Mouse (Mus musculus): ENCODE results near the gene Olfr1093. TPM values are rescaled to one million over a fixed set of nuclear protein-coding genes. Genes with fewer than 3 reads are reported as not detected.

The Olfr1093 gene
- polyA plus RNA-seq (2011; ENCODE audit: insufficient read length, low read depth, missing spikeins), result not detected in 2 replicates

GRCm38 (mm10) chr2:86782179-86782578 is at the start of gene Olfr1093:
Olfr1093 (plus strand) TSS chr2:86782479.
- Histone ChIP-seq H3K27ac (ENCODE audit: insufficient read depth, low read length) (no peak within 1 kb of the TSS), H3K4me3 (ENCODE audit: insufficient read depth, low read length) (no peak within 1 kb of the TSS), H3K4me1 (ENCODE audit: control insufficient read depth, insufficient read depth, low read length) (no peaks in the 10 kb centered on the region)
- TF ChIP-seq POLR2A (IDR thresholded peaks at IDR 0.05; ENCODE audit: low read depth, low read length) (no peak), CTCF (IDR thresholded peaks at IDR 0.05; ENCODE audit: borderline replicate concordance, insufficient read depth, low read length) (no peak)

GRCm38 (mm10) chr2:86733601-86734000 is 48.7 kb upstream of the Olfr1093 start, which contains the start of gene Olfr1089:
Olfr1089 (minus strand) TSS chr2:86733701.
- Histone ChIP-seq H3K27ac (ENCODE audit: insufficient read depth, low read length) (no peak within 1 kb of the TSS), H3K4me3 (ENCODE audit: insufficient read depth, low read length) (no peak within 1 kb of the TSS), H3K4me1 (ENCODE audit: control insufficient read depth, insufficient read depth, low read length) (no peaks in the 10 kb centered on the region)
- TF ChIP-seq POLR2A (IDR thresholded peaks at IDR 0.05; ENCODE audit: low read depth, low read length) (no peak), CTCF (IDR thresholded peaks at IDR 0.05; ENCODE audit: borderline replicate concordance, insufficient read depth, low read length) (no peak)

- TF ChIP-seq POLR2A (IDR thresholded peaks at IDR 0.05; ENCODE audit: low read depth, low read length) (no peak), CTCF (IDR thresholded peaks at IDR 0.05; ENCODE audit: borderline replicate concordance, insufficient read depth, low read length) (no peak)
- H3K4me3 ChIP-seq (ENCODE audit: insufficient read depth, low read length), result no peak within 1 kb of the TSS
- H3K4me1 ChIP-seq (ENCODE audit: control insufficient read depth, insufficient read depth, low read length), result no peaks in the 10 kb centered on the region
- no peak within 1 kb of the TSS for H3K27ac ChIP-seq (ENCODE audit: insufficient read depth, low read length)
Observed at GRCm38 (mm10) chr2:86758893-86759292, 23.4 kb upstream of the Olfr1093 start, which contains the start of gene Olfr1090. Olfr1090 (minus strand) TSS chr2:86758993.

GRCm38 (mm10) chr2:86761050-86761449 is 21.2 kb upstream of the Olfr1093 start:
- TF ChIP-seq CTCF (IDR thresholded peaks at IDR 0.05; ENCODE audit: borderline replicate concordance, insufficient read depth, low read length) (no peak), POLR2A (IDR thresholded peaks at IDR 0.05; ENCODE audit: low read depth, low read length) (no peak)
- Histone ChIP-seq H3K27ac (ENCODE audit: insufficient read depth, low read length) (no peak overlapping the region), H3K4me3 (ENCODE audit: insufficient read depth, low read length) (no peak overlapping the region), H3K4me1 (ENCODE audit: control insufficient read depth, insufficient read depth, low read length) (no peaks in the 10 kb centered on the region)

- TF ChIP-seq POLR2A (IDR thresholded peaks at IDR 0.05; ENCODE audit: low read depth, low read length) (no peak), CTCF (IDR thresholded peaks at IDR 0.05; ENCODE audit: borderline replicate concordance, insufficient read depth, low read length) (no peak)
- no peak within 1 kb of the TSS for H3K27ac ChIP-seq (ENCODE audit: insufficient read depth, low read length)
- H3K4me1 ChIP-seq (ENCODE audit: control insufficient read depth, insufficient read depth, low read length), result no peaks in the 10 kb centered on the region
- H3K4me3 ChIP-seq (ENCODE audit: insufficient read depth, low read length), result no peak within 1 kb of the TSS
Observed at GRCm38 (mm10) chr2:86809918-86810317, 27.6 kb downstream of the Olfr1093 start, which contains the start of gene Olfr141. Olfr141 (minus strand) TSS chr2:86810018.

- H3K27ac ChIP-seq (ENCODE audit: insufficient read depth, low read length), result no peak within 1 kb of the TSS
- H3K4me3 ChIP-seq (ENCODE audit: insufficient read depth, low read length), result no peak within 1 kb of the TSS
- H3K4me1 ChIP-seq (ENCODE audit: control insufficient read depth, insufficient read depth, low read length), result no peaks in the 10 kb centered on the region
- TF ChIP-seq POLR2A (IDR thresholded peaks at IDR 0.05; ENCODE audit: low read depth, low read length) (no peak), CTCF (IDR thresholded peaks at IDR 0.05; ENCODE audit: borderline replicate concordance, insufficient read depth, low read length) (no peak)
Observed at GRCm38 (mm10) chr2:86824363-86824762, 42.1 kb downstream of the Olfr1093 start, which contains the start of gene Olfr1094. Olfr1094 (plus strand) TSS chr2:86824663.

Other genes starting within 250 kb of the Olfr1093 start
- gene Olfr1079, start 240.0 kb upstream of the Olfr1093 start, polyA plus RNA-seq (2011; ENCODE audit: insufficient read length, low read depth, missing spikeins), result not detected in 2 replicates
- not detected in 2 replicates for gene Olfr1080, start 224.2 kb upstream of the Olfr1093 start, polyA plus RNA-seq (2011; ENCODE audit: insufficient read length, low read depth, missing spikeins)
- not detected in 2 replicates for gene Olfr1082, start 183.5 kb upstream of the Olfr1093 start, polyA plus RNA-seq (2011; ENCODE audit: insufficient read length, low read depth, missing spikeins)
- gene Olfr1084, start 142.8 kb upstream of the Olfr1093 start, polyA plus RNA-seq (2011; ENCODE audit: insufficient read length, low read depth, missing spikeins), result not detected in 2 replicates
- not detected in 2 replicates for gene Olfr1085, start 120.5 kb upstream of the Olfr1093 start, polyA plus RNA-seq (2011; ENCODE audit: insufficient read length, low read depth, missing spikeins)
- gene Olfr1086, start 102.4 kb upstream of the Olfr1093 start, polyA plus RNA-seq (2011; ENCODE audit: insufficient read length, low read depth, missing spikeins), result not detected in 2 replicates
- not detected in 2 replicates for gene Olfr1087, start 84.1 kb upstream of the Olfr1093 start, polyA plus RNA-seq (2011; ENCODE audit: insufficient read length, low read depth, missing spikeins)
- gene Olfr1089, start 48.8 kb upstream of the Olfr1093 start, polyA plus RNA-seq (2011; ENCODE audit: insufficient read length, low read depth, missing spikeins), result not detected in 2 replicates
- gene Olfr1090, start 23.5 kb upstream of the Olfr1093 start, polyA plus RNA-seq (2011; ENCODE audit: insufficient read length, low read depth, missing spikeins), result not detected in 2 replicates
- not detected in 2 replicates for gene Olfr141, start 27.5 kb downstream of the Olfr1093 start, polyA plus RNA-seq (2011; ENCODE audit: insufficient read length, low read depth, missing spikeins)
- not detected in 2 replicates for gene Olfr1094, start 42.2 kb downstream of the Olfr1093 start, polyA plus RNA-seq (2011; ENCODE audit: insufficient read length, low read depth, missing spikeins)
- gene Olfr1095, start 69.2 kb downstream of the Olfr1093 start, polyA plus RNA-seq (2011; ENCODE audit: insufficient read length, low read depth, missing spikeins), result not detected in 2 replicates
- not detected in 2 replicates for gene Gm13723, start 92.3 kb downstream of the Olfr1093 start, polyA plus RNA-seq (2011; ENCODE audit: insufficient read length, low read depth, missing spikeins)
- gene Olfr1097, start 109.7 kb downstream of the Olfr1093 start, polyA plus RNA-seq (2011; ENCODE audit: insufficient read length, low read depth, missing spikeins), result not detected in 2 replicates
- not detected in 2 replicates for gene Olfr1098, start 142.1 kb downstream of the Olfr1093 start, polyA plus RNA-seq (2011; ENCODE audit: insufficient read length, low read depth, missing spikeins)
- not detected in 2 replicates for gene Olfr1099, start 178.2 kb downstream of the Olfr1093 start, polyA plus RNA-seq (2011; ENCODE audit: insufficient read length, low read depth, missing spikeins)
- not detected in 2 replicates for gene Olfr1100, start 197.5 kb downstream of the Olfr1093 start, polyA plus RNA-seq (2011; ENCODE audit: insufficient read length, low read depth, missing spikeins)
- gene Olfr1101, start 208.7 kb downstream of the Olfr1093 start, polyA plus RNA-seq (2011; ENCODE audit: insufficient read length, low read depth, missing spikeins), result not detected in 2 replicates
- gene Olfr1102, start 215.9 kb downstream of the Olfr1093 start, polyA plus RNA-seq (2011; ENCODE audit: insufficient read length, low read depth, missing spikeins), result not detected in 2 replicates
- gene Olfr1104, start 244.6 kb downstream of the Olfr1093 start, polyA plus RNA-seq (2011; ENCODE audit: insufficient read length, low read depth, missing spikeins), result not detected in 2 replicates

All from embryonic fibroblast, embryonic 13.5 days (primary cell).